10 mouse cellular contexts compared by ENCODE assay signal in genomic region chr5:110923336-110923735, GRCm38 (mm10). TPM values are rescaled to one million over a fixed set of nuclear protein-coding genes. Genes with fewer than 3 reads are reported as not detected.
A peak's percentile ranks its signal among the peaks of the same experiment; 100 is the strongest.
DNase-seq lines count a peak whose midpoint lies in the region; ATAC-seq lines count a peak whose summit lies in the region.
"Had no signal": no experiment of that assay in that cellular context is flagged by ENCODE, and none has a peak within 500 bp of the region (broad histone marks: within the 10 kb centered on the region; RNA-seq: fewer than 3 reads in every experiment).

No protein-coding gene starts in this region.

- H3K4me2 ChIP-seq in intestine, embryonic 15.5 days (replicated peaks): no peak overlapping the region
- H3K4me2 ChIP-seq: embryonic facial prominence, embryonic 12.5 days had no signal

- 16% methylated on average over 1 of the region's 1 CpGs for WGBS in intestine, embryonic 15.5 days

- H3K9me3 ChIP-seq in intestine, embryonic 15.5 days: no peaks in the 10 kb centered on the region
- H3K9me3 ChIP-seq: embryonic facial prominence, embryonic 12.5 days; megakaryocyte, embryonic 14.5 days had no signal

- ATAC-seq in frontal cortex, adult (ENCODE audit: low TSS enrichment): peak; percentile 76
- 0 out of 2 replicates have a peak, but pooled peaks have one; percentile 25 for ATAC-seq in common myeloid progenitor, adult 5-6 weeks (replicated peaks; ENCODE audit: low read depth, poor library complexity, severe bottlenecking)
- ATAC-seq in intestine, embryonic 15.5 days: no peak

- no peak for DNase-seq in frontal cortex, postnatal 10 days (ENCODE audit: low spot score in 2 of 2)
- DNase-seq in left cerebral cortex, postnatal 14 days (ENCODE audit: low spot score in 2 of 2): peak; percentile 24 to 41
- no peak for DNase-seq in left cerebral cortex, adult 8-10 months (ENCODE audit: low spot score in 2 of 2)
- peak; percentile 51 for DNase-seq in lung, postnatal 36 days
- no peak for DNase-seq in neural tube, embryonic 10.5 days (ENCODE audit: extremely low spot score, low spot score)

- H3K27ac ChIP-seq in intestine, embryonic 15.5 days: no peak overlapping the region
- H3K27ac ChIP-seq: embryonic facial prominence, embryonic 12.5 days had no signal

- intact Hi-C loops in left cerebral cortex, postnatal 14 days (cut with DNase I): loop anchor here (5.0 kb wide), 1 partner anchor 86 kb away; the partner anchor contains the start of genes Chek2 and Hscb

- H3K9ac ChIP-seq in intestine, embryonic 15.5 days: no peak overlapping the region
- H3K9ac ChIP-seq: embryonic facial prominence, embryonic 12.5 days had no signal

- H3K36me3 ChIP-seq in intestine, embryonic 15.5 days: no peaks in the 10 kb centered on the region
- H3K36me3 ChIP-seq: embryonic facial prominence, embryonic 12.5 days had no signal

- H3K4me1 ChIP-seq in intestine, embryonic 15.5 days (replicated peaks): no peaks in the 10 kb centered on the region

- H3K4me3 ChIP-seq in intestine, embryonic 15.5 days (replicated peaks): no peak overlapping the region
- H3K4me3 ChIP-seq: embryonic facial prominence, embryonic 12.5 days; megakaryocyte, embryonic 14.5 days had no signal

- no peaks in the 10 kb centered on the region for H3K27me3 ChIP-seq in intestine, embryonic 15.5 days (replicated peaks)
- H3K27me3 ChIP-seq: embryonic facial prominence, embryonic 12.5 days had no signal

RNA-seq across cellular contexts. Expression of gene Ttc28, which starts 43.7 kb away (rescaled TPM):
- 10 to 100 TPM; 15.0 to 16.9 TPM for total RNA-seq in left cerebral cortex, postnatal 14 days (2021)
- 10 to 100 TPM in 3 of 4 experiments, 1 to 10 TPM in 1; 9.6 to 13.2 (median 11.1) TPM for total RNA-seq in left cerebral cortex, adult 8-10 months (2022)
- 2.9 and 7.2 TPM in 2 replicates for total RNA-seq in common myeloid progenitor, adult 5-6 weeks (2017)
- 6.9 and 8.0 TPM in 2 replicates for polyA plus RNA-seq in intestine, embryonic 15.5 days (2015; fragmentation: Nextera tagmentation; extraction: Ambion mirVana)

Comparison
In these comparisons a context has a peak if more than half of its experiments do, and no peak if none do; other contexts are left out.
1. DNase-seq: peak in left cerebral cortex, postnatal 14 days (2 of 2) and lung, postnatal 36 days (single experiment); none in frontal cortex, postnatal 10 days (0 of 2), left cerebral cortex, adult 8-10 months (0 of 2) and neural tube, embryonic 10.5 days (single experiment).